Mouse (Mus musculus) kidney, postnatal 25 days (tissue): Measurements from ENCODE around the gene Hip1r.
A peak's percentile ranks its signal among the peaks of the same experiment; 100 is the strongest.

ENCODE experiments used
- DNase-seq, 2 experiments: peaks; one replicate each; pipeline ENCODE4 v3.0.0; 2021; ENCODE audit warnings: mixed read lengths in 2 of 2

Hip1r gene

DNA sequence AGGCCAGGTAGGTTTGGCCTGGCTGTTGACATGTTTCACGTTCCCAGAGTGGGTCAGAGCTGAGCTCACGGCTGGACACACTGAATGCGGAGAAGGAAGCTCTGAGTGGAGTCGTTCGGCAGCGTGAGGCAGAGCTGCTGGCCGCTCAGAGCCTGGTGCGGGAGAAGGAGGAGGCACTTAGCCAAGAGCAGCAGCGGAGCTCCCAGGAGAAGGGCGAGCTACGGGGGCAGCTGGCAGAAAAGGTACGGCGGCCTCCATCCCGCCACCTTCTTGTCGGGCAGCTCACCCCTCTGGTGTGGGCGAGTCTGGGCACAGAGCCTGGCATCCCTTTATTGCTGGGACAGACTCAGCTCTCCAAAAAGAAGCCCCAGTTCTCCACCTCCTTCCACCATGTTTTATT, 24.4 kb downstream of the Hip1r start:
- no peak for DNase-seq

DNA sequence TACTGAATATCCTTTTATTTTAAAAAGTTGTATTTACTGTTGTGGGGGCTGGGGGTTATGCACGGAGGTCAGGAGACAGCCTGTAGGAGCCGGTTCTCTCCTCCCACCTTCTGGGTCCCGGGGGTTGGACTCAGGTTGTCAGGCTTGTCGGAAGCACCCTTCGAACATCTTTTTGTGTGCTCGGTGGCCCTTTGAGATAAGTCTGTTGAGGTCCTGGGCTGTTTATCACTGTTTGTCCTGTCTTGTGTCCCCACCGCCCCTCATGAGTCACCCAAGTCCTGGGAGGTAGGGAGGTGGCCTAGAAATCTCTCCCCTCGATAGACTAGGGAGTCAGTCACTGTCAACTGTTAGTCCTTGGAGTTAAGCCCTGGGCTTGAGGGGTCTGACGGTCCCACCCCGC, 24.9 kb downstream of the Hip1r start:
- no peak for DNase-seq

DNA sequence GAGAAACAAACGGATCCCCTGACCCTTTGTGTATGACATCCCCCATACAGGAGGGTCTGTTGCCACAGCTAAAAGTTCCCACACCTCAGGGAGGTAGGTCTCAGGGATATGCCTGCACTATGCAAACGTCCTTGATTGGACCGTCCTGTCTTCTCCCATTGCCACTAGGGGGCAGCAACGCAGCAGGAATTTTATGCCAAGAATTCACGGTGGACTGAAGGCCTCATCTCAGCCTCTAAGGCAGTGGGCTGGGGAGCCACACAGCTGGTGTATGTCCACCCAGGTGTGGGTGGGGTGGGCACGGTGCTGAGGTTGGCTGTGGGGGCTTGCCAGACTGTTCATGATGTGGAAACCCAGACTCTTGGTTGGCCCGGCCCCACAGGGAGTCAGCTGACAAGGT, 27.4 kb downstream of the Hip1r start:
- peak; percentile 86 to 96 for DNase-seq

DNA sequence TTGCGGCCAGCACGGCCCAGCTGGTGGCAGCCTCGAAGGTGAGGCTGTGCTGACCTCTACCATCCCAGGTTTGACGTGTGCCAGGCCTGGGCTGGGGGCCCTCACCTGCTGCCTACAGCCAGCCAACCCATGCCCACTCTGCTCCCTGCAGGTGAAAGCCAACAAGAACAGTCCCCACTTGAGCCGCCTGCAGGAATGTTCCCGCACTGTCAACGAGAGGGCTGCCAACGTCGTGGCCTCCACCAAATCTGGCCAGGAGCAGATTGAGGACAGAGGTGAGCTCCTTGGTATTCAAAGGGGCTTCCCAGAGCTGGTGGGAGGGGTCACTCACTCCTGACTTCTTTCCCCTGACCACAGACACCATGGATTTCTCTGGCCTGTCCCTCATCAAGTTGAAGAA, 27.8 kb downstream of the Hip1r start:
- DNase-seq = no peak

DNA sequence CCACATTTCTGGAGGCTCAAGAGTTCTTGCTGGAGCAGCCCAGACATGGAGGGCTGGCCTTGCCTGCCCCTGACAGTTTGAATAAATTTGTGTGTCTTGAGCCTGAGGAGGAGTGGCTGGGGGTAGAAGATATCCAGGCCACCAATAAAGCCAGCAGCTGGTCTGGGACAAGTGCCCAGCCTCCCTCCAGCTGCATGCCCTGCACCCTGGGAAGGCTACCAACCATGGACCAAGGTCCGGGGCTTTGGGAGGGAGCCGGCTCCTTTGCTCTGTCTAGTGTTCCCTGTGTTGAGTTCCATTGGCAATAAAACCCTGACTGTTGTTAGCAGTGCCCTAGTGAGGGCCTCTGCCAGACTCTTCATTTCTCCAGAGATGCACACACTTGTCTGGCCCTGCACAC, 29.4 kb downstream of the Hip1r start:
- peak; percentile 73 to 90 for DNase-seq

DNA sequence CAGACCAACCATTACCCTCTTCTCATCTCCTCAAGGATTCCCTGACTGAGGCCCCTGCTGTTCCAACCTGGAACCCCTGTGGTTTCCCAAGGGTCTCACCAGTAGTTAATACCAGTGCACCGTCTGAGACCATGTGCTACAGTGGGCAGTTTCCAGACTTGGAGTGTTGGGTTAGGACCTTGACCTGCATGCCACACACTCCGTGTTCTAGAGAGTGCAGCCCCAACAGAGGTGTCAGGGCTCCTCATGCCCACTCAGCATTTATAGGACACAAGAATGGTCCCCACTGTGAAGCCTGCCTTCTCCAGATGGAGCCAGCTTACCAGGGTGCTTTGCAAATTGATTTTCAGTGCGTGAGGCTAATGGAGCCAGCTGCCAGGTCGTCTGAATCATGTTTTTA, 29.9 kb downstream of the Hip1r start:
- peak in 1 of 2 experiments; percentile 31 for DNase-seq

DNA sequence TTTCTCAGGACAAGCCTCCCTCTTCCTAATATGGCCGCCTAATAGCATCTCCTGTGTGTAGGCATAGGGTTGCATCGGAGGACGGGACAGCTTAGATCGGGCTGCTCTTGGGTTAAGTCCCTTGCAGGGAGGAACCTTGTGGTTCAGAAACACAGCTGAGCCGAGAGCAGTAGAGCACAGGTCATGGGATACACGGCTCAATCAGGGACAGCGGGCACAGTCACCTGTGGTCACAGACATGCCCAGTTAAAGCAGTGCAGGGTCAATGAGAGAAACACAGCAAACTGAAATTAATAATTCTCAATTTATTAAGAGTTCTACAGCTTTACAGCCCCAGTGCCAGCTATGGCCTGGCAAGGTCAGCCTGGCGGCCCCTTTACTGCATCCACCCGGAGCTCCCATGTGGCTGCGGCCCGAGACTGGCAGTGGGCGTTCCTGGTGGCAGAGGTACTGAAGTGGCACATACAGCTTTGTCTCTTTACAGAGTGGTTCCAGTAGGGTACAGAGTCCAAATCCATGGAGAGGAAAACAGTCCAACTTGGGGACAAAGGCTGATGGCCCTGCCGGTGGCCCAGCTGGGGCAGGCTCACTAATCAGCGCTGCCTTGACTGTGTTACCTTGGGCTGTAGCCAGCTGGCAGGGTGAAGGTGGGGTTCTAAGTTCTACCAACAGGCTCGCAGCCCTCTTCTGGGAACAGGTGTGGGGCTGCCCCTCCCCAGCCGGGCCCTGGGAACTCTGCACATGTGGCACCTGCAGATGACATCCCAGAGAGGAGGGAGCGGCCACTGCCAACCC, 31.1 kb downstream of the Hip1r start:
- peak; percentile 79 to 93 for DNase-seq

DNA sequence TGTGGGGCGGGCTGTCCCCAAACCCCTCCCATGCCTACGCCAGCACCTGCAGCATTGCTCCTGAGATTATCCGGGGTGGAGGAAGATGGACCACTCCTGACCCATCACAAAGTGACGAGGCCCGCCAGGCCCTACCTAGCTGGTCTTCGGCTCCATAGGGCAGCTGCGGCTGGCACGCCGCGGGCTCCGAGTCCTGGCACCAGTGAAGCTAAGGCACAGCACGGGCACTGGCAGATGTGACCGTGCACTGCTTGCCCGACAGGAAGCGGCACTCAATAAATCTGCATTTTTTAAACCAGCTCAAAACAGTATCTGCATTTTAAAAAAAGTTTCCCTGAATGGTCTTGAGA, 31.7 kb downstream of the Hip1r start:
- DNase-seq = no peak

DNA sequence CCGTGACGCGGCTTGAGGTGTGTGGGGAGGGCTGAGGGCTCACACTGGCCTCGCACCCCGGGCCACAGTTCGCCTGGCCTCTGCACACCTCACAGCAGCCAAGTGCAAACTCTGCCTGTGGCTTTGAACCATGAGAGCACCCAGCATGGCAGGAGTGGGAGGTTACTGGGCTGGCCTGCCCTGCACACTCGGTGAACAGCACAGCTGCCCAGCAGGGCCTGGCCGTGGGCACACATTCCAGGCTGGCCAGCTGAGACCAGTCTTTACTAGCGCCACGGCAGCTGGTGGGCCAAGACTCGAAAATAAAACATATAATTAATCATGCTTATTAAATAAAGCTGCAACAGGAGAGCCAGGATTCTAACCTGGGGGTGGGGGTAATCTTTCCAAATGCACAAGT, 32.2 kb downstream of the Hip1r start:
- peak; percentile 45 to 81 for DNase-seq

DNA sequence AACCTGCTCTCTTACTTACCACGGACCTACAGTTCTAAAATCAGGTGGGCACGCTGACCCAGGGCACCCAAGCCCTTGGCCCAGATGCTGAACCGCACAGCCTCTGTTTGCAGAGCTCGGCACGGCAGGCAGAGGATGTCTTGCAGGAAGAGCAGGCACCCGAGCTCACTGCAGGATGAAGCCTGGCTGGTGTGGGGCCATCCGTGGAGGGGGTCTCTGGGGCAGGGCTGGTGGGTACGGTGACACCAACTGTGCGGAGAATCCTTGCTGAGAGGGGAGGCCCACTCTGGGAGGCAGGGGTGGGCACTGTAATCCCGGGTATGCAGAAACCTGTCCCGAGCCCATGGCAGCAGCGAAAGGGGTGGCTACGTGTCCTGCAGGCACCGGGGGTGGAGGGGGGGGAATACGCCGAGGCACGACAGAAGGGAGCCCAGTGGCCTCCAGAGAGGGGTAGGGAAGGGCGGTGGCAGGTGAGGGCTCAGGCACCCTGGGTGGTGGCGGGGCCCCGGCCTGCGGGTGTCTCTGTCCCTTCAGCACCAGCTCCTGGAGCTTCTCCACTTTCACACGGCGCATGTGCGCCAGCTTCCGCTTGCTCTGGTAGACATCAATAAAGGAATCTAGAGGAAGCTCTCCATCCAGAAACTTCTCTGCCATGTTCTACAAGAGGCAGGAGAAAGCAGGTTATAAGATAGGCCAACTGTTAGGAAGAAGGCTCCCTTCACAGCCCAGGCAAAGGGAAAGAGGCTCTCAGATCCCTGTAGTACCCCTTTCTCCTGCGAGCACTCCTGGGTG, 32.9 kb downstream of the Hip1r start:
- peak in 1 of 2 experiments; percentile 62 for DNase-seq

DNA sequence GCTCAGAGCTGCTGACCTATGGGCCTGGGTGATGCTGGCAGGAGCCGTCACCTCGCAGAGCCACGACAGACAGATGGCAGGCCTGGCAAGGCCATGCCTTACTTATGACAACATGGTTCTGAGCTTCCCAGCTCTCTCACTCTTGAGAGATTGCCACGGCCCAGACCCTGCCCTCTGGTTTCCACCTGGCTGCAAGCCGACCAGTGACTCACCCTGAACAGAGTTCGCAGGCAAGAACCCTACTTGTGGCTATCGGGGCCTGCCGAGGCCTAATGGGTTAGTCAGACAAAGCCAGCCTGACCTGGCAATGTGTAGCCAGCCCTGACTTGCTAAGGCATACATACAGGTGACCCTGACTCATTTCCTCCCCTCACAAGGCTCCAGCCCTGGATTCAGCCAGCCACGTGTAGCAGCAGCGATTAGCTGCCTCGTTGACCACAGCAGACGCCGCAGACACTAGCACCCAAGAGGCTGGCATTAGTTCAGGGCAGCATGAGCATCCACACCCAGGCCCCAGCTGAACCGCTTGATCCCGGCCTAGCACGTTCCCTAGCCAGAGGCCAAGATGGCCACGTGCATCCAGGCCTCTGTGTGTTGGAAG, 33.6 kb downstream of the Hip1r start:
- peak; percentile 79 to 92 for DNase-seq

DNA sequence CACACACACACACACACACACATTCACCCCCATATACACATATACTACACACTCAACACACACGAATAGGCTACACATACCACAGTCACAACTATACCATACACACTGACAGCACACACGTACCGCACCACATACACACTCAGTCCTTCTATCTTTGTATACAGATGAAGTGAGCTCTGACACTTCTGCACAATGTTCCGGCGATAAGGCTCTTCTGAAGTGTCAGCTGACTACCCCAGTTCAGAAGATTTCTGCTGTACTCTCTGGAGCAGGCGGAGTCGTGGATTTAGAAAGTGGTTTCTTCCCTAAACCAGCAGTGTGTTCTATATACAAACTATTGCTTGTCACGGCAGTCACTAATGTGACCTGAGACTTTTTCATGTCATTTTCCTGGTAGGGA, 36.6 kb downstream of the Hip1r start:
- no peak for DNase-seq

DNA sequence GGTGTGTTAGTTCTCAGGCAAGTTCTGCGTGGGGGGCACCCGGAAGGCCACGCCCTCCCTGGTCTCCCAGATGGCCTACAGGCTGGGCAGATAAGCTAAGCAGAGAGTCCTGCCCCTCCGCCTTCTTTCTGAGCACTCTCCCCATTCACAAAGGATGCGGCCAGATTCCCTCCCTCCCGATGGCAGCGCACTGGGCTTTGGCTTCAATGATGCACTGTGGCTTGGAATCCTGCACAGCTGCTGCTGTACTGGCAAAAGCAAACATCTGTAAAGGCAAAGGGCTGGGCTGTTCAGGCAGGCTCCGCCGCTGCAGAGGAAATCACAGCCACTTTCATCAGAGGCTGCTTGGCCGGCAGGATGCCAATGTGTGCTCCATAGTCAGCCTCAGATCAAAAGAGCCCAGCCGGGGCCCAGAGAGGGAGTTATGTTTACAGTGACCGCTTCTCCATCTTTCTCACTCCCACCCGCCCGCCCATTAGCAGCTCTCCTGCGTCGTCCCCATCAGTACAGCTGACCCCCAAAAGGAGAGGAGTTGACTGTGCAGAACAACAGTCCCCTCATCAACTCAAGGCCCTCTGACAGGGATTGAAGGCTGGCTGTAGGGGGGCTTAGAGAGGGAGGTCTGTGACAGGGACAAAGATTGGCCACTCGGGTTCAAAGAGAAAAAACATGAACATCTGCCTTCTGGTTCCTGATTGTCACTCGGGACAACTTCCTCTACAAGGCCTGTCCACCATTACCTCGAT, 37.7 kb downstream of the Hip1r start:
- peak; percentile 72 to 79 for DNase-seq

DNA sequence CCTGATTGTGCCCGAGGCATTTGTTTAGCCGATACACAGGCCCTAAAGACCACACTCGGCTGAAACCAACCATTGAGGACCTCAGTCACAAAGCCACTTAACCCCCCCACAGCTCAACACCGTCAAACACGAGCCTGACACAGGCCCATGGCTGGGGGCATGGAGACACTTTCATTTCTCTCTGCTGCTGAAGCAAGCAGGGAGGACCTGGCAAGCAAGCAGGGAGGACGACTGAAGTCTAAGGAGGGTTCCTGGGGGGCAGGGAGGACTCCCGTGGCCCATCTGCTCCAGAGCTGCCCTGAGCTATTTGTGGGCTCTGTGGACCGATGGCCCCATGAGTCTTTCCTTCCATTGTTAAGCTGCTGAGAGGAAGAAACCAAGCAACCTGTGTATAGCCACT, 38.5 kb downstream of the Hip1r start:
- no peak for DNase-seq

DNA sequence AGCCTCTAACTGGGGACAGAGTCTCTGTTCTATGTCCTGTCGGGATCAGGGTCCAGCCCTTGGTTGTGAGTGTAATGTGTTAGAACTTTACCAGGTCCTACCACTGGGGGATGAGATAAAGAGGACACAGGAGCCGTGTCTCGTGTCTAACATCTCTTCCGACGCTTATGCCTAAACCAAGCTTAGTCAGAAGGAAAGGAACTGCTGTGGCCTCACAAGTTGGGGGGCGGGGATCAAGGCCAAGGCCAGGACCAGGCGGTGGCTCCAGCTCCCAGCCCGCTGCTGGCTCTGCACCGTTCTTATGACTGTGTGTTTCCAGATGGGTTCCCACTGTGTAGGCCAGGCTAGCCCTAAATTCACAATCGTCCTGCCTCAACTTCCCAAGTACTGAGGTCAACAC, 39.5 kb downstream of the Hip1r start:
- no peak for DNase-seq

DNA sequence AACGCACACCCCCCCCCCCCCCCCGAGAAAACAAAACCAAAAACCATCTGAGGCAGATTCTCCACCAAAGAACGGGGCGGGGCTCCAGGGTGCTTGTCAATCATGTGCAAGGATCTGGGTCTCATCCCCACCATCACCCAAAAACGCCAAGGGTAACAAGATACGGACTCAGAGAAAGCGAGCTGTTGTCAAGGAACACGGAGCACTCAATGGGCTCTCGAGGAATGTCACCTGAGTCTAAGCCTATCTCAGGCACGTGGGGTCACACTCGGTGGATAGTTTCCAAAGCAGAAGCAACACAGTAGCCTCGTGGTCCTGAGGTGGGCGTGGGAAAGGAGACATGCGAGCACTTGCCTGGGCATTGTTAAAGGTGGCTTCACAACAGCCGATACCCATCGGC, 40.3 kb downstream of the Hip1r start:
- no peak for DNase-seq

DNA sequence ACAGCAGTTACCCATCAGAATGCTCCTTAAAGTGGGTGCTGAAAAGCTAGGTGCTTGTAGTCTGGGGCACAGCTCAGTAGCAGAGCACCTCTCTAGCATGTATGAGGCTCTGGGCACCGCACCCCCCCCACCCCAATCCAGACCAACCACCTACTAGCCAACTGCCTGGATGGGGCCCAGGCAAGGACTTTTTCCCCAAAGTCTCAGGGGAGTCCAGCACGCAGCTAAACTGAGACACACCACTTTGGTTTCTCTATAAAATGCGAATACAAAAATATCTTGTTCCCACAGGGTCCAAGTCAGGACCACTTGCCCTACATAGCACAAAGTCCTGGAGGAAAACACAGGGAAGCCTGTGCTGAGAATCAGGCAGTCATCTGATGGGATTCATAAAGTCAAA, 40.8 kb downstream of the Hip1r start:
- DNase-seq = peak in 1 of 2 experiments; percentile 18

DNA sequence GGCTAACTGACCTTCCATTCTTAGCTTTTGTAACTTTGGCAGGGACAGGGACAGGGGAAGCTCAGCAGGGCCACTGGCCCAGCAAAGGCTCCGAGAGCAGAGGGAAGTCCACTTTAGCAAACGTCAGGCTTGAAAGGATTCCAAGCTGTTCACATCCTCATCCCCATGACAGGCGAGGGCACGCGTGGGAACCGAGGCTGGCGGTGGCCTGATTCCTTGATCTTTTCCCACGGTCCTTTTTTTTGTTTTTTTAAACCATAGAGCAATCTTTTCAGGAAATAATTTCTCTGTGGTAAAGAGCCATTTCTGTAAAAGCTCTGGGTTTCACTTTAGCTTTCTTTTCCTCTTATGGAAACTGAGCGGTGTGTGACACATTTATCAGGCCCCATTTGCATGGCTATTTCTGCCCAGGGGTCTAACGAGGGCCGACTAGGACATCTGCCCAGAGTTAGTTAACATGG, 41.4 kb downstream of the Hip1r start:
- DNase-seq = peak; percentile 67 to 79

DNA sequence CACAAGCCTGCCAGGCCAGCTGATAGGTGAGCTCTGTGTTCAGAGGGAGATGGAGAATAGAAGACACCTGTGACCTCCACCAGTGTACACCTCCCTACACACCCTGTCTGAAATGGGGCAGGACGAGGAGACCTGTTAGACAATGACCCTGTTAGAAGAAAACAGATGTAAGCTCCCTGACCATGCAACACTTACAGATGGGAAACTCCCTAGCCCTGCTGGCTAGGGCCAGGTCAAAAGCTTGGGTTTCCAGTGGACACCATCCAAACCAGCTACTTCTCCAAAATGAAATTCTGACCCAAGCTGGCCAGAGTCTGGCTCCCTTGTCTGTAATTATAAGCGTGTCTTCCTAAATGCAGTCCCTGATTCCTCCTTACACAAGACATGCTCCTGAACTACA, 42.3 kb downstream of the Hip1r start:
- DNase-seq = no peak

DNA sequence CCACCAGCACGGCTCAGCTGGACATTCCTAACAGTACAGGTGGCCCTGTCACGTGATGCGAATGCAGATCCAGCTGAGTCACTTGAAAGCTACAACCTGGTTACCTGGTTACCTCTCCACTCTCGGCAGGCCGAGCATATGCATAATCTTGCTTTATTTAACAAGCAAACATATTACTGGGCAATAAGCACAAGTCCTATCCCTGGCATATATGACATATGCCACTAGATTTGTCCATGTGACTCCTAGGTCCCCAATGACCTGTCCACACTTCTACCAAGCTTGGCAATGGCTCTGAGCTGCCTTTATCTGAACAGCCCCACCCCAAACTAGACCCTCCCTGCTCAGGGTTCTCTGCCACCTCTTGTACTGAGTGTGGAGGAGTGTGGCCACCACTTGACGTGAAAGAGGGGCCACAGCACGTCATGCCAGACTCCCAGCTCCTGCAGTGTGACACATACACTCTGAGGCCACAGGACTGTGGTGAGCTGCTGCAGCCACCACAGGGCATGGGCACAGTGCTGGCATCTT, 42.9 kb downstream of the Hip1r start:
- DNase-seq = peak in 1 of 2 experiments; percentile 29

DNA sequence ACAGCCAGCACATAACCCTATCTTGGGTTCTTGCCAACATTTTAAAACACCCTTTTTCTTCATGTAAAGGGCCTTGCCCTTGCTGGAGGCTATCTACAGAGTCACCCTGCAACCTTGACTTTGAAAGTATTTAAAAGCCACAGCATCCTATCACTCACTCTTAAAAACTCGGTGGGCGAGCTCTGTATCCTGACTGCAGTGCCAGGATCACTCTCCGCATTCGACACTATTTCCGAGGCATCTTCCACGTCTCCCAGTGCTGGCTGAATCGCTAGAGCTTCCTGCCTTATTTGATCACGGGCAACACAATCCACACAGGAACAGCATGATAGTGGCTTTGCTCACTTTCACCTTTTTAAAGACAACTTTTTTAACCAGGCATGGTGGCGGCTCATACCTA, 44.5 kb downstream of the Hip1r start:
- DNase-seq = no peak

DNA sequence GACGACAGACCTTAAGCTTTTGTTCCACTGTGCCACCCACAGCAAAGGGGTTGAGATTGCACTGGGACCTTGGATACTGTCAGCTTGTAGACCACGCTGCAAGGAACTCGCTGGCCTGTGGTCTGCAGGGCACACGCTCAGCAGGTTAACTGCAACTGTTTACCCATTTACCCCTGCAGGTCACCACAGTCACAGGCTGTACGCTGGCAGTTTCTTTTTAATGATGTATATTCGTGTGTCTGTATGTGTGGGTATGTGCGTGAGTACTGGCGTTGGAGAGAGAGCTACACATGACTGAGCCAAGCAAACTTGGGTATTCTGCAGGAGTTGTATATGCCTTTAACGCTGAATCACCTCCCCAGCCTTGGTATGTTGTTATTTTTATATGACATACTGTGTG, 45.2 kb downstream of the Hip1r start:
- no peak for DNase-seq
